Mouse (Mus musculus) liver, embryonic 14.5 days (tissue): ENCODE measurements at regions not wholly inside any gene's neighbourhood (a gene's known extent, or its start where the extent isn't known, plus 50 kb on each side); places are given as distances from the start of the nearest gene placed in this dataset.

Experiments
- ATAC-seq: fragments of 200-750 bp; cut with Nextera tagmentation; 2 replicates; pipeline ENCODE4 v1.8.0; 2017; ENCODE audit warnings: moderate number of reproducible peaks, mild to moderate bottlenecking, moderate library complexity; ENCODE audit not compliant: insufficient read depth
- DNase-seq, 3 experiments: peaks; one replicate each; pipeline ENCODE4 v3.0.0-alpha.2; 2012 to 2013; ENCODE audit warnings: low read depth in 3 of 3, low spot score in 3 of 3
- H3K27ac ChIP-seq: fragments of 300-500 bp; sonication (generic); 2 replicates; pipeline ENCODE4 v1.5.1; 2014; ENCODE audit warnings: moderate library complexity, mild to moderate bottlenecking, control low read depth, inconsistent platforms
- H3K27me3 ChIP-seq: fragments of 300-500 bp; sonication (generic); 2 replicates; pipeline ENCODE4 v1.6.1; 2014; ENCODE audit warnings: mild to moderate bottlenecking, low read length, moderate library complexity; ENCODE audit not compliant: control insufficient read depth, insufficient read depth
- H3K36me3 ChIP-seq: fragments of 300-500 bp; sonication (generic); replicated peaks from 2 replicates; pipeline ENCODE4 v1.6.1; 2014; ENCODE audit warnings: low read depth; ENCODE audit not compliant: control insufficient read depth, insufficient read depth
- H3K4me1 ChIP-seq, 2 experiments: fragments of 200-500 bp in 1 of 2; fragments of 300-500 bp in 1 of 2; sonication (generic) in 1 of 2; replicated peaks; 2 replicates each; pipeline ENCODE4 v1.6.1; 2012 to 2014; ENCODE audit warnings: antibody characterized with exemption in 1 of 2, inconsistent platforms in 1 of 2, low read length in 1 of 2; ENCODE audit not compliant: control insufficient read depth in 2 of 2, insufficient read depth in 2 of 2
- H3K4me2 ChIP-seq: fragments of 300-500 bp; sonication (generic); 2 replicates; pipeline ENCODE4 v1.6.1; 2014; ENCODE audit warnings: low read depth, mild to moderate bottlenecking, control low read depth, moderate library complexity
- H3K4me3 ChIP-seq, 2 experiments: fragments of 200-500 bp in 1 of 2; fragments of 300-500 bp in 1 of 2; sonication (generic) in 1 of 2; 2 replicates each; pipeline ENCODE4 v1.5.1; 2012 to 2014; ENCODE audit warnings: low read depth in 2 of 2, low read length in 2 of 2, mild to moderate bottlenecking in 2 of 2, control low read depth in 1 of 2, inconsistent platforms in 1 of 2, moderate library complexity in 1 of 2; ENCODE audit not compliant: insufficient read depth in 1 of 2
- H3K9ac ChIP-seq: fragments of 300-500 bp; sonication (generic); replicated peaks from 2 replicates; pipeline ENCODE4 v1.6.1; 2014; ENCODE audit warnings: mild to moderate bottlenecking, control low read depth, moderate library complexity
- H3K9me3 ChIP-seq: fragments of 300-500 bp; sonication (generic); 2 replicates; pipeline ENCODE4 v1.6.1; 2016; ENCODE audit warnings: low read length, mixed read lengths; ENCODE audit not compliant: control insufficient read depth
- CTCF ChIP-seq: IDR thresholded peaks from 2 replicates; pipeline ENCODE4 v1.5.1; 2016; ENCODE audit warnings: antibody characterized with exemption, low read depth, control low read depth
- EP300 ChIP-seq: IDR thresholded peaks from 2 replicates; pipeline ENCODE4 v1.6.1; 2016; ENCODE audit warnings: antibody characterized with exemption, low read depth
- WGBS: fragments of 180-500 bp; shearing (Covaris S2); extraction: QIAGEN DNeasy Blood & Tissue Kit; methylation state at CpG from one replicate; pipeline ENCODE4 v1.1.7; 2014; ENCODE audit not compliant: insufficient replicate concordance; 5-methylcytosine and 5-hydroxymethylcytosine counted together

- Histone ChIP-seq H3K27ac (no peak overlapping the region), H3K4me3 (no peak overlapping the region), H3K36me3 (no peaks in the 10 kb centered on the region), H3K9ac (no peak overlapping the region), H3K9me3 (no peaks in the 10 kb centered on the region), H3K27me3 (no peaks in the 10 kb centered on the region), H3K4me1 (no peaks in the 10 kb centered on the region), H3K4me2 (no peak overlapping the region)
- 34% methylated on average over 9 of the region's 9 CpGs for WGBS
- TF ChIP-seq CTCF (no peak), EP300 (no peak)
- no peak for ATAC-seq
- DNase-seq = no peak
These were observed 49.8 kb upstream of the Thy1 start for GRCm38 (mm10) chr9:43993221-43993976.
